Mouse (Mus musculus) heart, postnatal 25 days (tissue): ENCODE results near the gene Hoxc9. TPM values are rescaled to one million over a fixed set of nuclear protein-coding genes. Genes with fewer than 3 reads are reported as not detected.
A peak's percentile ranks its signal among the peaks of the same experiment; 100 is the strongest.

Source experiments
- DNase-seq: peaks from one replicate; pipeline ENCODE4 v3.0.0; 2022; ENCODE audit warnings: low spot score
- intact Hi-C: fragments of 180-260 bp; cut with DNase I; formaldehyde crosslinking; loops from one replicate; pipeline ENCODE4 v1.15.1; 2025
- total RNA-seq, 2 experiments: library from RNA; stranded (reverse); gene quantifications; 2 replicates each; pipeline ENCODE4 v1.2.3; 2021

The Hoxc9 gene
- total RNA-seq, 2 experiments from 2014 or later, result not detected

DNA sequence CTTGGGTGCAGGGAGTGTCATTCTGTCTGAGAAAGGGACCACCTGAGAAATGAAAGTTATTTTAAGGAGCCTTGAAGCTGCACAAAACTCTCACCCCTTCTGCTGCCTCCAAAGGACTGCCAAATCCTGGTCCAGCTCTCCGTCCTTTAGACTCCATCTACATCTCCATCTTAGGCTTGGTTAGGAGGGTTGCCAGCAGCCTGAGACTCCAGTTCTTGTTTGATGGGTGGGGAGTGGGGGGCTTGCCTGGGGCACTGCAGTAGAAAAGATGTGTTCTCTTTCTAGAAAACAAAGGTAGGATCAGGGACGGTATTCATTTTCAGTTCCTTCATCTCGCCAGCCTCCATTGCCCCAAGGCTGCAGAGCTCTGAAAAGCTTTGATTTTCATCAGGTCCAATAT lies 21.2 kb downstream of the Hoxc9 start:
- DNase-seq, result no peak
- intact Hi-C loops, result no loop called here

DNA sequence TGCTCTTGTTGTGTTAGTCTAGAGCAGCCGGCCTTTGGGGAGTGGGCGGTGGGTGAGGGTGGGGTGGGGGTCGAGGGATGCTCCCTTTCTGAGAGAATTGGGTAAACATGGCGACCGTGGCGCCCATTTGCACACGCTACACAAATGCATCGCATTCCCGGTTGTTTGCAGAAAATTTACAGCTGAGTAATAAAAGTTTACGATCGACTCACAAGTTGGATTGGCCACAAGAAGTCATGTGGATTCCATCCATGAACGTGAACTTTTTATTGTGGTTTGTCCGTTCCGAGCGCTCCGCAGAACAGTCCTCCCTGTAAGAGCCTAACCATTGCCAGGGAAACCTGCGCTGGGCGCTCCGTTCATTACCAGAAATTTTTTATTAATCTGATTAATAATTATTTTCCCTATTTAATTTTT lies 21.7 kb downstream of the Hoxc9 start, which contains the start of gene Hoxc6:
Hoxc6 (plus strand) TSS at position 319 of the 417 bp plus-strand sequence.
- no peak for DNase-seq
- intact Hi-C loops, result no loop called here

DNA sequence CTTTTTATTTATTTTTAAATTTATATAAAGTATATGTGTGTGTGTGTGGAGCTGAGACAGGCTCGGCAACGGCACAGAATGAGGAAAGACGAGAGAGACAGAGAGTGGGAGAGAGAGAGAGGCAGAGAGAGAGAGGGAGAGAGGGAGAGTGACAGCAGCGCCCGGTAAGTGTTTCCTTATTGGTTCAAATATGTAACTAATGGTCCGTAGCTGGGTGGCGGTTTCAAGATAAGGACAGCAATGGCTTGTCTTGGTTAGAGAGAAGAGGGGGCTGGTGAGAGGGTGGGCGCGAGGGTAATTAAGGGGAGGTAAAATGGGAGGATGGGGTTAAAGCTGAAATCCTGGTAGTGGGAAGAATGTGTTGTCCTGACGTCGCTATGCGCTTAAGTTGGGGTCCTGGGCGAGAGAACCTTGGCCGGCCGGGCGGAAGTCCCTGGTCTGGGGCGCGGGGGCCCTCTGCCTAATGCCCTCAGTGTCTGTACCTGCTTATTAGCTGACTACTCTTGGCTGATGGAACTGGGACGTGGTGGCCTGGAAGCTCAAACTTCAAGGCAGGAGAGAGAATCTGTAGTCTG lies 22.5 kb downstream of the Hoxc9 start:
- intact Hi-C loops, result no loop called here
- DNase-seq, result no peak

DNA sequence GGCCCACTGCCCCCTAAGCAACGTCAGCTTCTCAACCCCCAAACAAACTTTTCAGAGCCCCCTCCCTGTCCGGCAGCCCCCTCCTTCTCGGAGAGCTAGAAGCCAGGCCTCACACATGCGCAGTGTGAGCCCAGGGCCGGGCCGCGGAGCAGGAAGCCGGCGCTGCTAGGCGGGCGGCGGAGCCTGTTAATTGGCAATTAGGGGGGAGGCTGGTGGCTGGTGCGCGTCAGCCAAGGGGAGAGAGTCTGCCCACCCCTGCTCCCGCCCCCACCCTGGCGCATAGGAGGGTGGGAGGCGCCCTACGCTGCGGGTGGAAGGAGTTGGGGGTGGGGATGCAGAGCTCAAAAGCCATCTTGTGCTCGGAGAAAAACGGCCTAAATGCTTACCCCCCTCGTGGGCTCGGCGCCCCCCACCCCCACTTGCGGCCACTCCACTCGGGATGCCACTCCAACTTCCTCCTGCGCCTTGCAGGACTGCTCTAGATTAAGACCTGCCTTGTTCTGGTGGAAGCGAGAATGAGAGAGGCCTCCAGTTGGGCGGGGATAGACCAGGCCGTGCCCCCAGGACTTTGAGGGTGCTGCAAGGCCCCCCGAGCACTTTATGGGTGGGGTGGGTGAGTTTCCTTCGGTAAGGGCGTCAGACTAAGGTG lies 23.1 kb downstream of the Hoxc9 start:
- DNase-seq, result peak; percentile 17
- intact Hi-C loops, result no loop called here

DNA sequence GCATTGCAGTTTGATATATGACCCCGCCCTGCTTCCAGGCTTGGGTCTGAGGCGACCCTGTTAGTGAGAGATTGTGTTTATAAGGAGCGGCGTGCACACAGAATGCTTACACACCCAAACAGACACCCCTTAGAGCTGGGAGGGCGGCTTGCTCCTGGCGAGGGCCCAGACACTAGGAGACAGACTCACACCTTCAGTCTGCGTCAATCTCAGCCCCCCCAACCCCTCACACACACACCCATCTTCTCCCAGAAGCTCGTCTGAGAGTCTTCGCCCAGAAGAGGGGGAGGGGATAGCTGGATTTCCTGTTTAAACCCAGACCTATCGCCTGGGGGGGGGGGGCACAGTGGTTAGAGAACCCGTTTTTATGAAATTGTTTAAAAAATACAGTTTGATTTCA lies 23.7 kb downstream of the Hoxc9 start:
- DNase-seq, result no peak
- intact Hi-C loops, result no loop called here

- no peak for DNase-seq
These were observed 24.3 kb downstream of the Hoxc9 start for GRCm38 (mm10) chr15:103000501-103000901.

GRCm38 (mm10) chr15:103001370-103001769 lies 25.1 kb downstream of the Hoxc9 start:
- no peak for DNase-seq
- intact Hi-C loops, result no loop called here

More at GRCm38 (mm10) chr15:103000501-103000901, 24.3 kb downstream of the Hoxc9 start:
- intact Hi-C loops, result no loop called here

DNA sequence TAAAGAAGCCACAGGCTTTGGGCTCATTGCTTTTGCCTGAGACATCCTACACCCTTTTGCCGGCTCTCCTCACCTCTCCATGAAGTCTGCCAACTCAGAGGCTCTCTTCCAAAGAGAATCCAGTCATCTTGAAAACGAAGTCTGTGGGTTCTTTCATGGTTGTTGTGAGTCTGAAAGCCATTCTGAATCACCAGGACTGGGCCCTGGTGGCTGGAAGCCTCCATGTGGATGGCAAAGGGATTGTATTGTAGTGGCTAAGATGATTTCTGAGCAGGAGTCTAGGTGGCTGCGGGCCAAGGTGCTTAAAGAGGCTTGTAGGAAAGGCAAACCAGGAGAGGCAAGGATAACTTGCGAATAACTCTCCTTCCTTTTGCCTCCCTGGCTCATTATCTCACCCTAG lies 25.9 kb downstream of the Hoxc9 start:
- no peak for DNase-seq
- intact Hi-C loops, result no loop called here

DNA sequence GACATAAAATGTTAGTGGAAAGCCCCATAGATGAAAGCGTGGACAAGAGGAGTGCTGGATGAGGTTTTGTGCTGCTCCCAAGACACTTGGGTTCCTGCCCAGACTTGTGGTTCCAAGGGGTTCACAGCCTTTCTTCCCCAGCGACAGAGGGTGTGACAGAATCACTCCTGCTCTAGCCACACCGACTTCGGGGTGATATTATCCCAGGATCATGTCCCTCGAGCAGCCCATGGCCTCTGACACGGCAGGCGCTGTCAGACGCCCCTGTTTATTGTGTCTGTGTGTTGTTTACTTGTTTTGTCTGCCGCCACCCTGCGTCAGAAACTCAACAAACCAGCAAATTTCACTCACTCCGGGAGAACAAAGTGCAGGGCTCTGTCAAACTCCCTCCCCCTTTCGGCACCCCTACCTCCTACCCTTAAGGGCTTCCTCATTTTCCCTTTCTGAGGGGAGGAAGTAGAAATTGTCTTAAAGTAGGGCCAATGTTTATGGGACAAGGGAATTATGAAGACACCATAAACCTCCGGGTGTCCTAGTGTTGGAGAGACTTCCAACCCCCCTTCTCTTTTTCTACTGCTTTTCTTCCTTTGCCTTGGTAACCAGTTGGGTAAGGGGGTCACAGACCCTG lies 26.7 kb downstream of the Hoxc9 start:
- no peak for DNase-seq
- intact Hi-C loops, result no loop called here

DNA sequence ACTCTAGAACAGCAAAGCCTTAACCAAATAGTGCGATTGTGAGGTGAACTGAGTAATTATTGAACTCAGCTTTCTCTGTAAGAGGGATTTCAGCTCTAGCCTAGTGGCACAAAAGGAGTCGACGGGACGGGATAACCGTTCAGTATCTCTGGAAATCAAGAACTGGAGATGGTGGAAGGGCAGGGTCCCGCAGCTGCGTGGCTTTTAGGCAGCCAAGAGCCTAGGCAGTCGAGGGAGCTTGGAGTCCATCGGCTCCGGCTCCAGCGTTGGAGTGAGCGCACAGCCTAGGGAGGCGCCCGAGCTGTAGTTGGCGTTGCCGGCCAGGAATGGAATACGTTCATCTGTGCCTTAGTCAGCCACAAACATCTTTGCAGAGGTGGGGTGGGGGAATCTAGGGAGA lies 29.1 kb downstream of the Hoxc9 start:
- intact Hi-C loops, result no loop called here

GRCm38 (mm10) chr15:103005797-103006196 lies 29.6 kb downstream of the Hoxc9 start:
- no peak for DNase-seq
- intact Hi-C loops, result no loop called here

More for the DNA sequence above, 29.1 kb downstream of the Hoxc9 start:
- DNase-seq, result no peak

DNA sequence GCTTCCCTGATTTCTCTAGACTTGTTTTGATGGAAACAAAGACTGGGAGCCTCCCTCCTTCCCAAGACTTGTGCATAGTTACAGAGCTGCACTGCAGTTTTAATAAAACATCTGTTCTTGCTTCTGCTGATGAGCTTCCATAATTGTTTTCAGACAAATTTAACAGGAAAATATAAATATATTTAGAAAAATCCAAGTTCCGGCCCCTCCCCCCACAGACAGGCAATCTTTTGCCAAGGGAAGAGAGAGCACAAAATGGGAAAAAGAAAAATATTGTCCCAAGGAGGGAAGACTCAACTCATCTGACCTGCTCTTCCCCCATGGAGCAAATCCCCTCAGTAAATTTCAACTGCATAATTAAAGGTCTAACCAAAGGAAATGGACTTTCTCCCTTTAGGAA lies 30.1 kb downstream of the Hoxc9 start:
- intact Hi-C loops, result no loop called here
- no peak for DNase-seq

- intact Hi-C loops, result loop anchor here (5.0 kb wide), 1 partner anchor 123 kb away; no protein-coding TSS in a partner anchor
- no peak for DNase-seq
These were observed 33.2 kb downstream of the Hoxc9 start for GRCm38 (mm10) chr15:103009265-103010111.

- intact Hi-C loops, result loop anchor here (5.0 kb wide), 1 partner anchor 122 kb away; no protein-coding TSS in a partner anchor
- DNase-seq, result no peak
These were observed 34.0 kb downstream of the Hoxc9 start for GRCm38 (mm10) chr15:103010112-103010846.

- intact Hi-C loops, result loop anchor here (5.0 kb wide), 1 partner anchor 121 kb away; no protein-coding TSS in a partner anchor
- no peak for DNase-seq
These were observed 34.8 kb downstream of the Hoxc9 start for GRCm38 (mm10) chr15:103010847-103011555.

DNA sequence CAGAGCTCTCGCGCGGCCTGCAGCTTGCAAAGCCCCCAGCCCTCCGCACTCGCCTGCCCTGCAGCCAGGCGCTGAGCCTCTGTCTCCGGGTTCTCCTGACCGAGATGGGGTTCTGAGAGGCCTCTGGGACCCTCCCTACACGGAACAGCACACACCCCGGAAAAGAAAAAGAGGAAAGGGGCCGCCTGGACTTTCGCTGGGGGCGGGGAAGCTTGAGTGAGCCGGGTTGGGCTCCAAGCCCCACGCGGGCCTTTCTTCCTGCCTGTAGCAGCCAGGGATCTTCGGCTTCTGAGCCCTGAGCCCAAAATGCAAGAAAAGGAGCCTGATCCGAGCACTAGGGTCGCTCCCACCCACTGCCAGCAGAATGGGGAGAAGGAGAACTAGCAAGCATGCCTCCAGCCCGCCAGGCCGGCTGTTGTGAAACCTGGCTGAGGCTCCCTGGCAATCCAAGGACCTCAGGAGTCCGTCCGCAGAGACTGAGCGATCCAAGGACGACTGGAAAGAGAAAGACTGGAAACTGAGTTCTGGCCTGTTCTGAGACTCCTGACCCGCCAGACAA lies 35.8 kb downstream of the Hoxc9 start:
- intact Hi-C loops, result loop anchor here (2.0 to 5.0 kb wide), 3 partner anchors 23 to 153 kb away; no protein-coding TSS in a partner anchor
- no peak for DNase-seq

GRCm38 (mm10) chr15:103013238-103013984 lies 37.2 kb downstream of the Hoxc9 start:
- intact Hi-C loops, result loop anchor here (2.0 to 5.0 kb wide), 3 partner anchors 25 to 151 kb away; no protein-coding TSS in a partner anchor
- no peak for DNase-seq
